Mouse (Mus musculus) ovary, postnatal 36 days (tissue): ENCODE data around the gene Nes.

Source experiments
- DNase-seq: peaks from one replicate; pipeline ENCODE4 v3.0.0; 2022; ENCODE audit warnings: low spot score, mixed read lengths

Nes gene

DNA sequence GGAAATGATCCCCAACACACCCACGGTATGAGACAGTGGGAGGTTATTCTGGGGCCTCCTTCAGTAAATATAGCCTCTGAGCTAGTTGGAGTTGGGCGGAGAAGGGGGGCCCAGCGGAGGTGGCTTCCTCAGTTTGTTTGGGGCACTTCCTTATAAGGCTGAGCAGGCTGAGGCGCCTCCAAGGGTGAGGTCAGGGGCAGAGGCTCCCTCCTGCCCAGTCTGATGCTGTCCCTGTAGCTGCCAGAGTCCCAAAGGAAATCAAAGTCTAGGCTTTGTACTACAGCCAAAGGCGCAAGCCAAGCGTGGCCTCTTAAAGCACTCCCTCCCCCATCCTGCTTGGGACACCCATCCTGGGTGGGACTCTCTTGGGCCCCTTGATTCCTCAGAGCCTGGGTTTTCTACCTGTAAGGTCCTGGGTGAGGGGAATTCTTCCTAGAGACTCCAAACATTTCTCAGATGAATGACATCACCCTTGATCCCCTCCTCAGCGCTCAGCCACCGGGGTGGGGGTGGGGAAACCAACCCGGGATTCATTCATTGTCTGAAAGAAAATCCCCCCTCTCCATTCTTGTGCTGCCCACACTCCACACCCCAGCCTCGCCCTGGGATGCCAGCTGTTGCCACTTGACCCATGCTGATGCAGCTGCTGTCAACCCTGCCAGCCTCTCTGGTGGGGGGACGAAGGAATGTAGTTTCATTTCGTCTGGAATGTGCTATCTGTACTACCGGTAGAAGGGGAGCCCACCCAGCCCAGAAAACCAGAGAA, 12.1 kb downstream of the Nes start:
- DNase-seq = peak; percentile 2

DNA sequence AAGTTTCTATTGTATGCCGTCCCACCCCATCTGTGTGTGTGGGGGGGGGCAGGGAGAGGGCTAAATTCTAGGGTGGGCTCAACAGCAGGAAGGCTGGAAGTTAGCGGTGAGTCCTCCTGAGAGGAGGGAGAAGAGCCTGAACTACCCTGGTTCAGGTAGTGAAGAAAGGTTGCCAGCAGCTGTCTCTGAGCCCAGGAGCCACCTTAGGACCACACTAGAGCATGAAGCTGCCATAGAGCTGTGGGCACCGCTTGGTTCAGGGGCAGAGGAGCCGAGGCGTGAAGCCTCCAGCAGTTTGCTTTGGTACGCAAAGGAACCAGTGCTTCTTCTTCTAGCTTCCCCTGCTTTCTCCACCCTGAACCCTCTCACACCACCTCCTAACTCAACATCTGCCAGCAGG, 12.7 kb downstream of the Nes start:
- DNase-seq = no peak

DNA sequence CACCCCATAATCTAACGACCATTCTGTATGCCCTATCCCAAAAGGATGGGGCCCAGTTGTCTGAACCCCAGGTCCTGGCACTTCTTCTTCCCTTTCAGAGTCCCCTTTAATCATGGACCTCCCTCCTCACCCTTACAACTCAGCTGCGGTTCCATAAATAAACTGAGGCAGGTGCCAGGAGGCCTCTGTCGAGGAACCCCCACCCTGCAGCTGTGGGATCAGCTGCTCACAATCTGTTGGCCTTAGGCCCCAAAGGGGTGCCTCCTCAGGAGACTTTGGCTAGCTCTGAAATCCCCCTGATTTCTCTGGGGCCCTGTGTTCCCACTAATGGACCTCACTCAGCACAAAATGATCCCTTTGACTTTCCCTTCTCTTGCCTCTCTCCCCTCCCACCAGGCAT, 13.2 kb downstream of the Nes start:
- no peak for DNase-seq

DNA sequence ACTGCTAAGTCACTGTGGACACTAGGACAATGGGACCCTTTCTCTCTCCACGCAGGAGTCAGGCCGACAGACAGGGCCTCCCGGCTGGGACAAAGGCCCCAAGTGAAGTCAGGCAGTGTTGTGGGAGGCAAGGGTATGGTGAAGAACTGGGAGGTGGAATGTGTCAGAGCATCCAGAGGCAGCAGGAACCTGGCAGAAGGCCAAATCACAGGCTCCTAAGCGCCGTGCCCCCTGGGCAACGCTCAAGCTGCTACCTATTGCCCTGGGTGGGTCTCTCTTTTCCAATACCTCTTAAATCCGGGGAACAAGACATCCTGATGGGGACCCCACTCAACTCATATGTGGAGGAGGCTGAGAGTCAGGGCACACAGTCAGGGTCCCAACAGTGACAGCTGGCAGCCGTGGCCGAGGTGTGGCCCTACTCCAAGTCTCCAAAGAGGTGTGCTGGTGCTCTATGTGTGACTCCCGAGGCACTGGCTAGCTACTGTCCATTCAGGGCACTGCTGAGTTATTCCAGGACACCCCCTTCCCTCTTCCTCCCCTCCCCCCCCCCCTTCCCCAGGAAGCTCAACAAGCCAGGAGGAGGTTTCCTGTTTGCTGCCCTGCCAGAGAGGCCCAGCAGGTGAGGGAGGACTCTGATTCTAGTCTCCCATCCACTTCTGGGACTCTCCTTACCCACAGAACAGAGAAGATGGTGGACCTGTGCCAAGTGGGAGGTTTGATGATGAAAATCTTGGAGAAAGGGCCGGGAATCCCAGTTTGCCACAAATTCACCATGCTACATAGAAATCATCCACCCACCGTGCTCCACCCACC, 14.8 kb downstream of the Nes start:
- no peak for DNase-seq

DNA sequence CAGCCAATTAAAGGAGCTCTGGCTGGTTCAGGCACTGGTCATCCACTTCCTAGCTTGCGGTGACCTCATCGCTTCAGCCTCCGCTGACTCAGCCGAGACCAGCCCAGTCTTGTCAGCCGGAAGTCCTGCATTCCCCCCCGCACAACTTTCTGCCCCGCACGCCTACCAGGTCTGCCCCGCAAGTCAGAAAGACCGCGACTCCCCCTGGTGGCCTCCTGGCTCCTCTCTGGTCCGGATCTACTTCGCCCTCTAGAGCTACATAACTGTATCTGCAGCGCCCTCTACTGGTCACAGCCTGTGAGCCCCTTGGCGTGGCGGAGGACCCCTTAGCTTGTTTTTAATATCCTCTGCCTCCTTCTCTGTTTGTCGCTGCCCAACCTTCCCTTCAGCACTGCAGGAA, 16.0 kb downstream of the Nes start:
- peak; percentile 92 for DNase-seq

DNA sequence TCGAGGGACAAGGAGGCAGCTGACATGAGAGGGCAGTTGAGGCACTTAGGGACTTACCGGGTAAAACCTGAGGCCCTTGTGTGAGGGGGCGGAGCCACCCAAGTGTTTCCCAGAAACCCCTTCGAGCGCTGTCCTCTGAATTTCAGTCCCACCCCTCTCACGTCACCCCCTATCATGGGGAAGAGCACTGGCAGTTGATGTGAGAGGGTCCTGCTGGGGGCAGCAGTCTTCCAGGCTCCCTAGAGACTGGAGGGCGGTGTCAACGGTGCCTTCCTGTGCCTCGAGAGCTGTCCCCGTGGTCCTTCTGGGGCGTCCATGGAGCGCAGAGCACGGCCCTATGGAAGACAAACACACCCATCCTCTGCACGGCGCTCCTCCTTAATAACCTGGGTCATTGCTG, 16.8 kb downstream of the Nes start:
- DNase-seq = no peak

DNA sequence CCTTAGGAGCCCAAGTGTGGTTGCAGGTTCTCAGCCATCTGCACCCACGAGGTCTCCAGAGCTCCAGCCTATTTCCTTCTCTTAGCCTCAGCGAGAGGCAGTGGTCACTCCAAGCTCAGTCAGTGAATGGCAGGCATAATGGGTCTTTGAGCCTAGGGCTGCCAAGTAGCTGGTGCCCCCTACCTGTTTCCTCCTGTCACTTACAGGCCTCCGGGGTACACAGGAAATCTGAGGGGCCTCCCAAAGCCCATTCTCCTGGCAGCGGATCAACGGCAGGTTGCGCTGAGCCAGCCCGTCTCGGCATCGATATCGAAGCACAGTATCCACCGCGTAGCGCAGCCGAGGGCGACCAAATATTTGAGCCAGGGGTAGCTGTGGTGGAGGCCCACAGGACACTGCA, 17.2 kb downstream of the Nes start:
- DNase-seq = no peak

DNA sequence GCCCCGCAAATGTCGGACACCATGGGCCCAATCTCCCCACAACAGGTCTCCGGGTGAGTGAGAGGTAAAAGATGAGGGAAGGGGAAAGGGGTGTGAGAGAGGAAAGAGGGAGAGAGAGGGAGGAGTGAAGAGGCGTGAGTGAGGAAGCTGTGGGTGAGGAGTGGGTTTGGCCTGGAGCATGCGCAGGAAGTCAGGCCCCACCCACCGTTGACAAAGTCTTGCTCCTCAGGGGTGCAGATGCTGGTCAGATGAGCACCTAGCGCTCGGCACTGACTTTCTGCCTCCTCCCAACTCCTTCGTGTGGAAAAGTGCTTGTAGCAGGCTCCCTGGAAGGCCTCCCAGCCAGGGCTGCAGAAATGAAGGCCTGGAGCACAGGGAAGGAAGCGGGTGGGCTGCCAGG, 19.1 kb downstream of the Nes start:
- no peak for DNase-seq

DNA sequence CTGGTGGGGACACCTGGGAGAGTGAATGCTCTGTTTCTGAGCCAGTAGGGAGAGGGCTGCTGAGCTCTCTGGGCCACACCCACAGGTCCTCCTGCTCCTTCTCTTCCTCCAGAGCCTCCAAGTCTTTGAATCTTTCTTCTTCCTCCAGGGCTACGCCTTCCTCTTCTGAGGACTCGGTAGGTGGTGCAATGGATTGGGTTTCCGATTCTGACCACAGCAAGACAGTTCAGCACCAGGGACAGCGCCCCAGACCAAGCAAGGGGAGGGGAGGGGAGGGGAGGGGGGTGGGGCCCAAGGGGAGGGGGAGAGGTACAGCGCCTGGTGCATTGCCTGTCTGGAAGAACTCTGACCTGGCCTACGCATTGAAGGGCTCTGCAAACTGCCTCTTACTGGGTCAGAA, 22.6 kb downstream of the Nes start:
- DNase-seq = peak; percentile 53

DNA sequence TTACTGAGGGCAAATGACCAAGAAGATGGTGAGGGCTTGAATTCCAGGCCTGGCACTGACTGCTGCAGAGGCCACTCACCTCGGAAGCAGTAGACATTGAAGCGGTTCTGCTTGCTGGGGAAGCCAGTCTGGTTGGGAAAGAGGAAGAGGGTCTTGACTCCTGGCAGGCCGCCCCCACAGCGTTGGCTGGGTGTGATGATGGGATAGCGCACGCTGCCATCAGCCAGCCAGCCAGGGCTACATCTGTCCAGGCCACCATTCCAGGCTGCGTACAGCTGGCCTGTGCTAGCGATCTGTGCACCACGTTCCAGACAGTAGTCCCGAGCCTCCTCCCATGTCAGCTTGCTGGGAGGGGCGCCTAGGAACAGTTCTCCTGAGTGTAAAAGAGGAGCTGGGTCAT, 24.5 kb downstream of the Nes start:
- no peak for DNase-seq

DNA sequence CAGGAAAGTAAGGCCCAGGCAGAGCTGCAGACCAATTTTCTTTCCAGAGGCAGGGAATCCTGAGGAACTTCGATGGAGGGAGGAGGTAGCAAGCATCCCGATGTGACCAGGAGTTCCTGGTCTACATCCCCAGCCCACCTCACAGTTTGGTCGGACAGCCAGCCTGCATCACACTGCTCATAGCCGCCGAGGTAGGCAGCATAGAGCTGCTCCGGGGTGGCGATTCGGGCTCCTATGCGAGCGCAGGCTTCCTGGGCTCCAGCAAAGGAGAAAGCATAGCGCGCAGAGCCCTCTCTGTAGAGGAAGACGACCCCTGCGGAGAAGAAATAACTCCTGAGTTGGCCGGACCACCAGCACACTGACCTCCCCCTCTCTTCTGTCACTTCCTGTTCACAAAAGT, 25.5 kb downstream of the Nes start:
- DNase-seq = no peak

DNA sequence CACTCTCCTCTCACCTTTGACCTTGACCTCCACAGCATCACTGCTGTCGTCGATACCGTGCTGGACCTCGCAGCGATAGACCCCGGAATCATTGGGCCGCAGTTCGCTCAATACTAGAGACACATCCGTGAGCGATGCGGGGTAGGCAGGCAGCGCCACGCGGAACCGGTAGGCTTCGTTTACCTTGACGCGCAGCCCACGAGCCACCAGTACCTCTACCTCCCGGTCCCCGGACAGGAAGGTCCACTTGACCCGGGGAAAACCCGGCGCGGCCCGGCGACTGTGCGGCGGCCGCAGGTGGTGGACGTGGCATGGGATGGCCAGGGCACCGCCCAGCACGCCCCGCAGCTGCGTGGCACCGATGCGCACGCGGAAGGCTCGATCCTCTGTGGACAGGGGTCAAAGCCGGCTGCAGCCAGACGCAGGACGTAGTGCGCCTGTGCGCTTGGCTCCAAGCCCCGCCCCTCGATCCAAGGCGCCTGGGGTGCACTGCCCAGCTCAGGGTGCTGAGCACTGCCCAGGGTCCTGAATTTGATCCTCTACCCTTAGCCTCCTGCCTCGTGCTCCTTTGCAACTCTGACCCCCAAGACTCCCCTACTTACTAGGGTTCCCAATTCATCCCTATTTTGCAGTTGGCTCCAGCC, 26.2 kb downstream of the Nes start:
- peak; percentile 57 for DNase-seq

DNA sequence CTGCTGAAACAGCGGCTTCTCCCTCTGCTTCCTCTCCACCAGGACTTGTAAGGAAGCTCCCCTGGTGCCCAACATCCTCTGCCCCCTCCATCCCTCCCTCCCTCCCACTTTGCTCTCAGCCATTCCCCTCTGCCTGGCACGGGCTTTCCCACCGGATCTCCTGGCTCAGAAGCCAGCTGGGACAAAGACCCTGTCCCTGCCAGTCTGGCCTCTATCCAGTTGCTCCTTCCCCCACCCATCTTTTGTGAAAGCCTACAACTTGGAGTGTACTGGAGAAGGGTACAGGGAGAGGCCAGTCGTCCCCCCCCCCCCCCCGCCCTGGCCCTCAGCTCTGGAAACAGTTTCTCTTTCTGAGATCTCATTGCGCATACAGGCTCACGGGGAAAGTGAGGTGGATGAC, 27.9 kb downstream of the Nes start:
- DNase-seq = no peak

DNA sequence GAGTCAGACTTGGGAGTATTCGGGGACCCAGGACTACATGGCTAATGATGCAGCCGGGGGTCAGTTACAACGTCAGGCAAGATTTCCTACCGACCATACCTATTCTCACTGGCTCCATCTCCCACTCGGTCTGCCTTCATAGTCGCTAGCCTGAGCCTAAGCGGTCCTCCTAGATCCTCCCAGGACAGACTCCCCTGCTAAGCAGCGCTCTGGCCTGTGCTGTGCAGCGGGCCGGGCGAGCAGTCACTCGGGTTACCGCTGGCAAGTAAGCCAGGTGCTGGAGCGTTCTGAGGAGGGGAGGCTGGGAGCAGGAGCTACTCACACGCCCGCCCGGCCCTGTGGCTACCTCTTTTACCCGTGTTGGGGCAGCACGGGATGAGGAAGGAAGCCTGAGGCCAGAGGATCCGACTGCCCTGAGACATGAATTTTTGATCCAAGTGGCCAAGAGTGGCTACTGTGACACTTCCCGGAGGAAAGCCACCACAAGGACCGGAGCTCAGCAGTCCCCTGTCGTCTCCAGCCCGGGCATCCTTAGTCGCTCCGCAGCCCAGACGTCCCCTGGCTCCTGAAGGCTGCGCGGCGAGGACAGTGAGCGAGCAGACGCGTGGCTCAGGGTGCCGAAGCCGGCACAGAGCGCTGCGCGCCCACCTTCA, 28.5 kb downstream of the Nes start:
- DNase-seq = no peak

DNA sequence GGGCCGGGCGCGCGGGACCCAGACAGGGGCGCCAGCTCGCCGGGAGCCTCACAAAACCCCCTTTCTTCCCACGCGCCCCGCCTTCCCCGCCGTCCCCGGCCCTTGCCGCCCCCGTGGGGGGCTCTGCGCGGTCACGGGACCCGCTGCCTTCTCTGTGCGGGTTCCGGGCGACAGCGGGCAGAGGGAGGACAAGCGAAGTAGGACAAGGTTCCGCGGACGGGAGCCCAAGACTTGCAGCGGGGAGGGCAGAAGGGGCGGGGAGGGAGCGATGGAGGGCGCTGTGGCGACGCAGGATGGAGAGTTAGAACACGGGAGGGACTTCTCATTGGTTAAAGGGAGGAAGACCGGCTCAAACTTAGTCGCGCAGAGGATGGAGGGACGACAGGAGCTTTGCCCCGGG, 29.3 kb downstream of the Nes start, which contains the start of gene Bcan:
TSS of gene Bcan (minus strand) at position 50 of the 400 bp plus-strand sequence.
- peak; percentile 40 for DNase-seq

DNA sequence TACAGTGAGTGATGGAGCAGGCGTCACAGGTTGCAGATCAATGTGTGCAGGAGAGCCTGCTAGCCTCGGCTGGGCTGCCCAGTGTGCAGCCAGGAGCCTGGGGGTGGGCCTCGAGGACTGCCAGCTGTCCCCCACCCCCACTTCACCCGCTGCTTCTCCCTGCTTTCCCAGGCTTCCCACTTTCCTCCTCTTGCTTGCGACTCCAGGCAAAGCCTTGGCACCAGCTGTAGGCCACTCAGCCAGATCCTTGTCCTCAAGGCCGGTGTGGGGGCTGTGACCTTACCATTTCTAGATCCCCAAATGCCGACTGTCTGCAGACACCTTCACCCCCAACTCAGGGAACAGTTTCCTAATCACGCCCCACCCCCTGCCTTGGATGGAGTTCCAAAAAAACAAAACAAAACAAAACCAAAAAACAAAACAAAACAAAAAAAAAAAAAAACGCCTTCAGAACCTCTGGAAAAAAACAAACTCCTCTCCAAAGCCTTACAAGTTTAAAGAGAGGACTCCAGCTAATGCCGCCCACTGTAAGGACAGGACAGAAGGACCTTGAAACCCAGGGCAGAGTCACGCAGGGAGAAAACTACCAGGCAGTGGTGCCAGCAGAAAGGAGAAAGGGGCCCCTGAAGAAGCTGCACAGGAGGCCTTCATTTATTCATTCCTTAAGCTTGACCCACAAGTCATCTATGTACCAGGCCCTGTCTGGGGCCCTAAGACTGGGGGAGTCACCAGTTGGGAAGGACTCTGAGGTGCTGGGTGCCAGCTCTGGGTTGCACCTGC, 30.1 kb downstream of the Nes start:
- DNase-seq = peak; percentile 53

DNA sequence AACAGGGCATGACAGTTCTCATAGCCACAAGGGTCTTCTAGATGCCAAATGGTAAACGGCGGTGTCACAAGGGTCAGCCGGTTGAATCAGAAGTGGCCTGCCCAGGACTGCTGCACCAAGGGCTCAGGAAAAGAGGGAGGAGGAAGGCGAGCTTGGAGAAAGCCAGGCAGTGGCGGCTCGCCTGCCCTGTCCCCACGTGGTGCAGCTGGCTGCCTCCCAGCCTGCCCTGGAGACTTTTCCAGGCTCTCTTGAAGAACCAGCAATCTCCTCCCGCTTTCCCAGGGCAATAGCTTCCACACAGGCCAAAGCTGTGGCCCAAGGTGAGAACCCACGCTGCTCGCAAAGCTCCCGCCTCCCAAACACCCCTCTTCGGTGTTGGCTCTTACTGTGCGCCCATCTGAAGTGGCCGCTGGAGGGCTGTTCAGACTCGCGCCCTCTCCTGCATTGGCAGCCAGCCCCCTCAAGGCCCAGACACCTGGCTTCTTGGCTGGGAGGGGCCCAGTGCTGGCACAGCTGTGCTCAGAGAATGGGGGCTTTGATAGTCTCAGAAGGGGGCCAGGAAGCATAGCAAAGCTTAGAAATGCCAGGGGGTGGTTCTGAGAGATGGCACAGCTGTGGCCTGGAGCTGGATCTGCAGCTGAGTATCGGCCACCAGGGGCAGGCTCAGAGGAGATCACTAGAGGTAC, 31.6 kb downstream of the Nes start:
- DNase-seq = peak; percentile 43

DNA sequence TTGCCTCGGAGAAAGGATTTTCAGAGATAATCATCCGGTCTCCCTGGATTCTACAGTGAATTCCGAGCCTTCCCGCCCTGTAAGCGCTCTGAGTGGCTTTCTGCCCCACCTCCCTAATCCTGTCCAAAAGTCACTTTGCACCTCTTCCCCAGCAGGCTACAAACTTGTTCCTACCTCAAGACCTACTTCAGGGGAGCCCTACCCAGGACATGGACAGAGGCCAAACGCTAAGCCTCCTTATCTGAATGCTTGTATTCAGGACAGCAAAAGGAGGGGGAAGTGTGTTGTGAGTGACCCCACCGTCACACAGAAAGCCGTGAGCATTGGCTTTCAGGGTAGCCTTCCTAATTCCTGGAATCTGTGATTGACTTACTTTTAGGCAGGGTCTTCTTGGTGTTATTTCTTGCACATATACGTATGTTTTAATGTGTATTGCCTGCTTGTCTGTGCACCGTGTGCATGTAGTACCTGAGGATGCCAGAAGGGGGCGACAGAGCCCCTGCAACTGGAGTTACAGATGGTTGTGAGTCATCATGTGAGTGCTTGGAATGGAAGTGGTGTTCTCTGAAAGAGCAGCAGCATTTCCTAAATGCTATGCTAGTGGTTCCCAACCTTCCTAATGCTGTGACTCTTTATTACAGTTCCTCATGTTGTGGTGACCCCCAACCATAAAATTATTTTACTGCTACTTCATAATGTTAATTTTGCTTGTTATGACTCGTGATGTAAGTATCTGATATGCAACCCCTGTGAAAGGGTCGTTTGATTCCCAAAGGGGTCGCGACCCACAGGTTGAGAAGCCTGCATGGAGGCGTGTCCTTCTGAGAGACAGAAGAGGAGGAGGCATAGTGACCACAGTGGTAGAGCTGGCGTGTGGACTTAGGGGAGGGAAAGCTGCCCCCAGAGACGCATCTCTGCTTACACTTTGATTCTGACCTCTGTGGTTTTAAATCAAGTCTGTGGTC, 35.2 kb downstream of the Nes start:
- no peak for DNase-seq

DNA sequence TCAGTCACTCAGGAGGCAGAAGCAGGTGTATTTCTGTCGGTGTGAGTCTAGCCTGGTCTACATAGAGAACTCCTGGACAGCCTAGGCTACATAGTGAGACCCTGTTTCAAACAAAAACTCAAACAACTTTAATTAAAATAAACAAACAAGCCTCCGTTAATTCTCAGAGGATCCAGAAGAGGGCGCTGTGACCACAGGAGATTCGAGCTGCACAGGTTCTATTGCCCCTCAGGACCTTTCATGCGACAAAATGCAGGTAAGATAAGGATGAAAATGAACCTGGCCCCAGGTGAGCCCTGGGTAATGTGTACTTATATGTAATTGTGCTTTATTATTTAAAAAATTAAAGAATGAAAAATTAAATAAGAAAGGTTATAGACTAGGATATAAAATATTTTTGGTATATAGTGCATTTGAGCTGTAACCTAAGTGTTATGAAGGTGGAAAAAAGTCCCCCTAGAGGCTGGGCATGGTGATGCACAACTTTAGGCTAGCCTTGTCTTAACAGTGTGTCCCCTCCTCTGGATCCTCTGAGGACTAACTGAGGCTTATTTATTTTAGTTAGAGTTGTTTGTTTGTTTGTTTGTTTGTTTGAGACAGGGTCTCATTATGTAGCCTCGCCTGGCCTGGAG, 39.9 kb downstream of the Nes start:
- DNase-seq = no peak
